Mouse (Mus musculus) WW6 (cell line): ENCODE measurements around the gene Slc44a3.

Experiments
- DNase-seq: peaks from one replicate; pipeline ENCODE4 v3.0.0-alpha.2; 2013; ENCODE audit warnings: low read depth, low spot score

Slc44a3 gene

DNA sequence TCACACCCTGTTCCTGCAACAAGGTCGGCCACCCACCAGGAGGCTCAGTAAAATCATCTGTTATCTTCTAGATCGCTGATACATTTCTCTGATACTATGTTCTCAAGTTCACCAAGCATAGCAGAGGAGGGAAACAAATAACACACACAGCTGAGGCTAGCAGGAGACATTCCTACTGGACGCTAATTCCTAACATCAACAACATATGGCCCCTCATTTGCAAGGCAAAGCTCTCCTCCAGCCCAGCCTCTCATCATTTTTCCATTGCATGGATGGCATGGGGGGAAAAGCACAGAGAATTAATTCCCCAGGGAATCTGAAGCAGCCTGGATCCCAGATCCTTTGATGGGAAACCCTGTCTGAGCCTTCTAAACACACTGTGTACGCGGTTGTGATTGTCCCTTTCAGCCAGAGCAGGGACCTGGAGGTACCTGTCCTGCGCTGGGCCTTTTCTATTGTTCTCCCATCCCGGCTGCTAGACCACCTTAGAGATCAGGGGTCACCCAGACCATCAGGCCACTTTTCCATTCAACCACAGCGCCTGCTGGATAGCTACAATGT, 27.2 kb downstream of the Slc44a3 start:
- DNase-seq: no peak

DNA sequence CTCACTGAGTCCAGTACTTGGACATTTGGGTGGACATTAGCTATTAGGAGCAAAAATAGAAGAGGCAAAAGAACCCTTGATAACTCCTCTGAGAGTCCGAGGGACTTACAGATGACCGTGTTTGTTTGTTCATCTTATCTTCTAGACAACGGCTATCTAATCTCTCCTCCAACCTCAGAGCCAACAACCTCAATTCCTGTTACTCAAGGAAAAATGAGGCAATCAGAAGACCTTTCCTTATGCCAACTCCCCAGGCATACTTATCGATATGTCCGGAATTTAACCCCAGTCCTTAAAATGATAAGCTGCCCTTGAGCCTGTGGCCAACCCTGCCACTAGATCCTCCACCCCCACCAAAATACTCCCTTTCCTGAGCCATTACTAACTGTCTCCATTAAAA, 31.5 kb downstream of the Slc44a3 start:
- DNase-seq: no peak

DNA sequence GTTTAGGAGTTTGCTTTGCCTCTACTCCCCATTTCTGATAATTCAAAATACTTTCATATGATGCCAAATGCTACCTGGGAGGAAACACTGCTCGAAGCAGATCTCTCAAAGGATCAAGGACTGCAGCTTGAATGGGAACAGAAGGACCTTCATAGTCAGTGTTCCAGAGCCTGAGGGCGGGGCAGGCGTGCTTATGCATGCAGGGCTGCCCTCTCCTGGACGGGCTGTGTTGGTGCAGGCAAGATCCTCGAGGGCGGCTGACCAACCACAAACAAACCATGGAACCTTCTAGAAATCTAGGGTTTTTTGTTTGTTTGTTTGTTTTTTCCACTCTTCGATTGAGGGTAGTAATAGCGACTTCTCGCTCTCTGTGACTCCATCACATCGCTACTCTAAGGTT, 32.0 kb downstream of the Slc44a3 start:
- DNase-seq: no peak

DNA sequence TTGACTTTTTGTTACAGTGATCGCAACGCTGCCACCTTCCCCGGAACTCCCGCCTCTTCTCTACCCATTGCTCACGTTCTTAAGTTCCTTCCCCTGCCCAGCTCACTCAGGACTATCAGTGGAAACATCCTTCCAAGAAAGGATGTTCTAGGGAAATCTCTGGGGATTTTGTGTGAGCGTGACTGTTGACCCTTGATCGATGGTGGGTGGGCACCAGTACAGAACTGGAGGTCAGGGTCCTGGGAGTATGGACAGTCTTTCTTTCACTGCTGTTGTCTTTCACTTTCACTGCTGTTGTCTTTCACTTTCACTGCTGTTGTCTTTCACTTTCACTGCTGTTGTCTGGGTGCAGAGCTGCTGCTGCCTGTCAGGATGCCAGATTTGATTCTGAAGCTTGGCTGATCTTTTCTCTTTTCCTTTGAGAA, 38.2 kb downstream of the Slc44a3 start:
- DNase-seq: no peak

DNA sequence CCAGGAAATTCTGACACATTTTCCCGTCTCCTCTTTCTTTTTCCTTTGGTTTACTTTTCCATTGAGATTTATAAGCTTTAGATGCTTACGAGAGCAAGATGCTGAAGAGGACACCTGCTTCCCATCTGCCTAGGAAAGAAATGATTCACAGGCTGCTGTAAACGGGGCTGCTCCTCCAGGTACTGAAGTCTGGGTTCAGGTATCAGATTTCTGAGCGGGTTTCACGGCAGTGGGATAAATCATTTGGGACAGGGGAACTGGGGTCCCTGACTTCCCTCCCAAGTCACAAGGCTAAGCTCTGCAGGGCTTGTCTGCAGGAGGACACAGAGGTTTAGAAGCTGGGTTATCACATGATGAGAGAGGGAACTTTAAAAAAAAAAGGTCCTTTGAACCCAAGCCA, 40.2 kb downstream of the Slc44a3 start:
- no peak for DNase-seq

DNA sequence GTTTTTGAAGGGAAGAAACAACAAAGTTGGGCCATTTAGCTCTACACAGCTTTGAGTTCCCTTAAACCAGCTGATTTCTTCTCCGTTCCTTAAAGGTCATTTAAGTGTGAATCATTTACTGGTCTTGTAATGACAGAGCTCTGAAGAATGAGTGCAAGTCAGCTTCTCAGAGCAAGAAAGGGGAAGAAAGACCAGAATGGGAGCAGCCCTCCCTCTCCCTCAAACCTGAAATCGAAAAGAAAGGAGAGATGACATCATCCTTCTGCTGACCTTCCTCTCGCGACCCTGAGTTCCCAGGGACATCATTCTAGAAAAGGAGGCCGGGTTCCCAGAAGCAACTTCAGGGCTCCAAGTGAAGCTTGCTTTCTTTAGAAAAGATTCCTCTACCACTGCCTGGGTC, 41.3 kb downstream of the Slc44a3 start:
- no peak for DNase-seq

DNA sequence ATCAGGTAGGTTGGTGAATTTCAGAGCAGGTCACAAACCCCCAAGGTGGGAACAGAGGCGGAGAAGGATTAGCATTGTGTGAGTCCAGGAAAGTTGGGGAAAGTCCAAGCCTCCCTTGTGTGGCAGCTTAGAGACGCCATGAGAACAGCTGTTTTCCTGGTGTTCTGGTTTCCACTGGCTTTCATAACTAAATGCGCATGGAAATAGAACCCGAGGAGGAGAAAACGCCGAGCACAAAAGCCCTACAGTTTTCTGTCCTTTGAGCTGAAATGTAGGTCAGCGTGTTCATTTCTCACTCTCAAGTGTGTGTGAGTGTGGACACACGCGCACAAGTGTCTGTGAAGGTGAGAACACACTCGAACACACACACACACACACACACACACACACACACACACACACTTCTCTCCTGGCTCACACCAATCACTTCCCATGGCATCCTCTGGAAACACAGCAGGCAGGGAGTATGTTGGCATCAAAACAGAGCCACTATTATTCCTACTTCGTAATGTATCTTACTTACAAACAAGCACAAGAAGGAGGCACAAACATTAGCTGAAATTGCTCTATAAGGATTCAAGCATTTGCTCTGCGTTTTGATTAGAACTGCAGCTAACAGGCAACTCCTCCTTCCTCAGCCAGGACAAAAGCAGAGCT, 42.6 kb downstream of the Slc44a3 start:
- DNase-seq: no peak

DNA sequence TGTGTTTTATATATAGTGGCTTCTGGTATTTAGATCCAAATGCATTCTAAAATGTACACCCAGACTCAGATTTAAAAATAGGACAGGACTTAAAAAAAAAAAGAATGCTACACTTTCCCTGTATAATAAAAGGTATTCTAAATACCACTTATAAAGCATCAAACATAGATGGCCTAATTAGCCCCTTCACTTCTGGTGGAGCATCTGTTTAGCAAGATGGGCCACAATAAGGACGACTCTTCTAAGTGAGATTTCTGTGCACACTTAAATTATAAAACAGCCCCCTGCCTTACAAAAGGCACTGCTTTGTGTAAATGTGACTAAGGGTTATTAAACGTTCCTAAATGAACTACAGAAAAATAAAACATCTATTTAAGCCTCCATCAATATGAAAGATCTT, 47.0 kb downstream of the Slc44a3 start:
- DNase-seq: no peak

DNA sequence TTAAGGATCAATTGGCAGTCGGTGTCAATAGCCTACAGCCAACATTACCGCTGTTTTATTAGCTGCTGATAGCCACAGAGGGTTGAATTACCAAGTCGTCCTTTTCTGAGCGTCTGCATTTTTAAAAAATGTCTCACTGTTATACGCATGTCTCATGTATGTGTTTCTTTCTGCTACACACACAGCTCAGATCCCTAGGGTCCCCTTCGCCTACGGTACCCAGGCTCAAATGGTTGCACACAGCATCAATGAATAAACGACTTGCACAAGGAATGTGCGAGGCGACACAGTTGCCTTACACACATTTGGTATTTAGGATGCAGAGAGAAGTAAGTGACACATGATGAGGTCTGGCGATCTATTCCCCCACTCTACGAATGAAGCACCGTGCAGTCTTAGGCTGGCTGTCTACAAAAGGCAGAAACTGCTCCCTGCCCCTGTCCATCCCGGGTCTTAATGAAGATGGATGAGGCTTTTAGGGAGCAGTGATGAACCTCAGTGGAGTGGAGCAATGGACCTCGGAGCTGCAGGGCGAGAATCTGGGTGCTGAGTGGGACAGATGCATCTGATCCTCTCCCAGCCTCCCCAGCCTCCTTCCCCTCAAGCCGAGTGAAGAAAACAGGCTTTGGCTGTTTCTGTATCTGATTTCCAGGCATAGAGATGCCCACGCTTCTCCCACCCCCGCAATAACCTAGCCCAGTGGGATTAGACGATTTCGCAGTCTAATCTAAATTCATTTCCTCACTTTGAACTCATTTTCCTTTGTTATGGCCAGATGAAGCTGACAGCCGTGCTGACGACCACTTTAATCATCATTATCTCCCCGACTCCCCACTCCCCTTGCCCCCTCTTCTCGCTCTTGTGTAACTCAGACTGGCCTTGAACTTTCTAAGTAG, 48.7 kb downstream of the Slc44a3 start:
- no peak for DNase-seq

DNA sequence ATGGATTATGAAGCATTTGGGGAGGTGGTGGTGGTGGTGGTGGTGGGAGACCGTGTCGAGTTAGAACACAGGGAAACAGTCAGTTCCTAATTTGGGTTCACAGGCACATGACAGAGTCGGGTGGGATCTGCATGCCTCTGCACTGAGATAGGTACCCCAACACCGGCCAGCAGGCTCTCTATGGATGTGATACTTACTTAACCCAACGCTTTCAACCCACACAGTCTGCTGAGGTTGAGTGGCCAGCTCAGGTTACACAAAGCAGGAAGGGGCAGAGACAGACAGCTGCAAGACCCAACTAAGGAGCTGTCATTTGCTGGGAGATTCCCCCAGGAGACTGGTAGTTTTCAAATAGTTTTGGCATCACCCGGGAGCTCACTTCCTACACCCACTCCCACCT, 50.6 kb downstream of the Slc44a3 start:
- DNase-seq: no peak

DNA sequence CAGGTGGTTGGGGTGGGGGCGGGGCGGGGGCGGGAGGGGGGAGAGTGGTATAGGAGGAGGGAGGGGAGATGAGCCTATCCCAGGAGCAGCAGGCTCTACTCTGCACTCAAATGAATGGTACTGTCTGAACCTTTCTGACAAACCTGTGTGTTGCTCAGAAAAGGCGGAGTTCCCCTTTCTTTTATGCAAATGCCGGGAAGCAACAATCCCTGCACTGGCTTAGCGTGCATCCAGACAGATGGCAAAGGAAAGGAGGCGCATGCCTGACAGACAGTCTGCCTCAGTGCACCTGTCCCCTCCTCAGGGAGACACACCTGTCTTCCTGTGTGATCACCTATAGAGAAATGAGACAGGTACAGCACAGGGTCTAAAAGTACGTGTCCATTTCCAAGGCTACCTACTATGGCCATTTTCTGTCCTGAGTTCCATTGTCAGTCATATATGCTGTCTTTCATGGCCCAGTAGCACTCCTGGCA, 51.2 kb downstream of the Slc44a3 start:
- no peak for DNase-seq

DNA sequence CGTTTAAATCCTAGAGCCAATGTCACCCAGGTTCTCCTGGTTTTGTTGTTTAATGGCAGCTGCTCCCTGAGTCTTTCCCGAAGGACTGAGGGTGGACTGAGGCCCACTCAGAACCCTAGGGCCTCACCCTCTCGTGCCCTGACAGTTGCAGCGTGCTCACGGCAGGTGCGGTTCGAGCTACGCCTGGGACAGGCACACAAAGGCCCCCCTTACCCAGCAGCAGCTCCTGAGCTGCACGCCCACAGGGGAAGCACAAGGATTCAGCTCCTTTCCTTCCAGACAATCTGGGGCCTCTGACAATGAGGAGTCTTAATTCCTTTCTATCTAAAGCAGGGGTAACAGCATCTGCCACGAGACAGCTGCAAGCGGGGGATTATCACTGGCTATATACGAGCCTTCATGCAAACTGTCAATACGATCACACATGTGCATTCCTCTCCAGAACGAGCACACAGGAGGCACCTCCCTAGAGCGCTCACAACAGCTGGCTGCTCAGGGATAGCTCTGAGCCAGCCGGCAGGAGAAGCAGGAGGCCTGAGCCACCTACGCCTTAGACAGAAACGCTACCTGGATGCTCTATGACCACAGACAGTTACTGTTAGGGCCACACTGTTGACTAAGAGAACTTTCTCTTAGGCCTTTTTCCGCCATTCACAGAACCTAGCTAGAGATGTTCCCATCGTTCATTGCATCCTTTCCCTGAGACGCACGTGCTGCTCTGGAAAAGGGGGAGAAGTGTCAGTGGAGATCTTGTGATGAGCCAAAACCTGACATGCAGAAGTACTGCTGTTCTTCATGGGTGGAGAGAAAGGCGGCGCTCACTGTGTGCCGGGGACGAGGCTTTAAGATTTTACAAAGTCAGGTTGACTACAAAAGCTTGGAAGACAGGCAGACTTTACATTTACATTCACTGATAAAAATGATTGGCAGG, 51.9 kb downstream of the Slc44a3 start:
- DNase-seq: no peak

DNA sequence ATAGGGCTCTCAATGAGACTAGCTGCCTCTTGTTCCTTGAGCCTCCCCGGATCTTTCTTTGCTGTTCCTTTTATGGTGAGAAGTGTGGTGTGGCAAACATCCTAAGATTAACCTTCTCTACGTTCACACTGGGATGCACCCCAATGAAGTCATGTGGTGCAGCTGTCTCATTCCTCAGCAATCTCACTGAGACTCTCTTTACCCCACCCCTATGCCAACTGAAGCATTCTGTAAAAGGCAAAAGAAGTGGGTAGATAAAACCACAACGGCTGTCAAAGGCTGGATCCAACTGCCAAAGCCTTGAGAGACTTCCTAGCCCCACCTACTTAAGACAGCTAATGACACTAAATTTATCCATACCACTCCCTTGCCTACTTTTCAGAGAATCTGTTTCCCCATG, 57.5 kb downstream of the Slc44a3 start:
- DNase-seq: no peak

DNA sequence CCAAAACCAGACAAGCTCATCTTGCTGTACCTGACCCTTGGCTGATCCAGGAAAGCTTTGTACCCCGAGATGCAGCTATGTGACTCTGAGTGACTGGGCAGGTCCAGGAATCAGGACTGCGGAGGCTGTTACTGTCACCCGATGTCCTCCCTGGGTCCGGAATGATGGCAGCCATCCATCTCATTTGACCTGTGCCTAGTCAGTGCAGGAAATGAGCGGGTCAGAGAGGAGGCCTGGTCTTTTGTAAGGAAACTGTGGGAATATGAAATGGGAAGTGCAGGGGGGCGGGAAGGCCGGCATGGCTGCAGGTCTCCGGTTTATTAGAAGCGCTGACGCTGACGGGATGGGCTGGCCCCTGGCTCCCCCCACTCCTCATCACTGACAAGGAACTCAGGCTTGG, 60.5 kb downstream of the Slc44a3 start:
- no peak for DNase-seq

DNA sequence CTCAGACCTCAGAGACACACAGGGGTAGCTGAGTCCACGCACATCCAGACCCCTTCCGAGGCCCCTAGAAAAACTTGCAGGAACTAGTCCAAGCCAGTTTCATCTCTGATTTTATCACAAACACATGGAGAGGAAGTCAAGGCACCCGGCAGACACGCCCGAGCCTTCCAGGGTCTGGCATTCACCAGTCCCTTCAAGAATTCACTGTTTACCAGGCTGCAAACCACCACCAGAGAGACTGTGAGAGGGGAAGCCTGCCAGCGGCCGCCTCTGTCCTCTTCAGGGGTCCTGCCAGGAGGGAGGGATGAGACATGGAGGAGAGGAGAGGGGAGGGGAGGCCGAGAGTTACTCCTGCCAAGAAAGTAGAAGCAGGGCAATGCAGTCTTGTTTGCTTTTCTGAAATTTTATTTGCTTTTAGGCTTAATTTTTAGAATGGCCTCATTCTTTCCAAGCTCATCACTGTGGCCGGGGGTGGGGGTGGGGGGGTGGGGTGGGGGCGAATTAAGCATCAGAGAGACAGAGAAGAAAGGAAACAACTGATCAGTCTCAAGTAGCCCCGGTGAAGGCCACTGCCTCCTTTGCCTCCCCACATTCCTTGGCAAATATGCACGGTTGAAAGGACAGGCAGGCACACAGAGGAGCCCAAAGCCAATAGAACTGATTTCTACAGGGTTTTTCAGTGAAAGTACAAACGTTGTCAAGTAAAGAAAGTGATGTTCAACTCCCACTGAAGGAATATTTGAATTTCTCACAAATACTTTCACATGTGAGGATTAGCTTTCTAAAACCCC, 62.8 kb downstream of the Slc44a3 start:
- DNase-seq: no peak

DNA sequence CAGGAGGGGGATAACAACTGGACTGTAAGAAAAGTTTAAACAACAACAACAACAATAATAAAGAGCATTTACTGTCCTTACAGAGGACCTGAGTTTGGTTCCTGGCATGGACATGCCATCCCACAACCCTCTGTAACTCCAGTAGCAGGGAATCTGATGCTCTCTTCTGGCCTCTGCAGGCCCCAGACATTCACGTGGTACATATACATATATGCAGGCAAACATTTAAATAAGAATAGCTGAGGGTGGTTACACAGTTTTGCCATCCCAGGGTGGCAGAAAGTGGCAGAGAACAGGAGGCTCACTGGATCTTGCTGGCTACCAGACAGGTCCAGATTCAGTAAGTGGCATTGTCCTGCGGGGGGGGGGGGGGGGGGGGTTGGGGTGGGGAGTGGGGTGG, 64.1 kb downstream of the Slc44a3 start:
- no peak for DNase-seq

DNA sequence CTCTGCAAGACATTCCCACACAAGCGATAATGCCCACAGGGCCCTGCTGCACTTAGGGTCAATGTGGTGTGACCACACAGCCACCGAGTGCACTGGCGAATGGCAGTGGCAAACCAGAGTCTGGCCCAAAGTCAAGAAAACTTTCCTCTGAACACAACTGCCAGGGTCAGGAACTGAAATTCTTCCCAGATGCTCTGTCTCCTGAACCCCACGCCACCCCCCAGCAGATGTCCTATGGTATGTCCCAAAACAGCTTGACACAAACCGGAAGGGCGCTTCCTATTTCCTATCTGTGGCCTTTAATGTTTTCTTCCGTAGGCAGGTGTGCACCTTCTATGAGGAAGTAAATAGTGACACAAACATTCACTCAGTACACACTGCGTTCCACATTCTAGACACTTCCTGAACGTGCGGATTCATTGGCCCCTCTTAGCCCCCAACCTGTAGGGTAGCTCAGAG, 65.1 kb downstream of the Slc44a3 start:
- no peak for DNase-seq

DNA sequence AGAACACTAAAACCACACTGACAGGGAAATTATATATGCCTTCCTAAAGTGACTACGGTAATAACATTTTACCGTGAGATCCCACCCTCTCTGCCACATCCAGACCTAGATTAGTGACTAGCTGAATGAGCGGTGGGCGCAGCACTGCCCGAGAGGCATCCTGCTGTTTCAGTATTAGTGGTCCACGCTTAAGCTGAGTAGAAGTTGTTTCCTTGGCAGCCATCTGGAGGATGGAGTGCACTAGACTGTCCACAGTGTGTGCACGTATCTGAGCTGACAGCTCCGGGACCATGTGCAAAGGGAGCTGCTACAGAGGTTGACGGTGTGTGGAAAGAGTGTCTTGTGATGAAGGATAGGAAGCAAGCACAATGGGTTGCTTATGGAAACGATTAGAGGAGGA, 66.4 kb downstream of the Slc44a3 start:
- DNase-seq: no peak

DNA sequence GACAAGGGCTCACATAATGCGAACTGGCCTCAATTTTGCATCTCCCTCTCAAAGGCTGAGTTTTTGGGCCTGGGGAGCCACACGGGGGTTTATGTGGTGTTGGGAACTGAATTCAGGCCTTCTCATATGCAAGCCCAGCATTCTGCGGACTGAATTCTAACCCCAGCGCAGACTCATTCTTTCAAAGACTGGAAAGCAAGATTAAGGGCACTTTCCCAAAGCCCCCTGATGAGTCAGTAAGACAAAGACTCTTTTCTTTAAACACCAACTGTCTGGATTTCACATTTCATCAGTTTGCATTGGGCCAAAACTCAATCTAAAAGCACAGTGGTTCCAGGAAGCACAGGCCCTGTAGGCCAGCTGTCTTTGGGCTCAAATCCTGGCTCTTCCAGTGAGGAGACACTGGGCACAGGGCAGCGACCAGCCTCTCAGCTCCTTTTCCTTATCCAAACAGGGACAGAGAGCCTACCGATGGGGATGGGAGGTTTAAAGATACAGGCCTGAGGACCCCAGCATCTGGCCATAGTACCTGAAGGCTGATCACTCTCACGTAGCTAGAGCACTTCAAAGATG, 67.4 kb downstream of the Slc44a3 start:
- DNase-seq: no peak

DNA sequence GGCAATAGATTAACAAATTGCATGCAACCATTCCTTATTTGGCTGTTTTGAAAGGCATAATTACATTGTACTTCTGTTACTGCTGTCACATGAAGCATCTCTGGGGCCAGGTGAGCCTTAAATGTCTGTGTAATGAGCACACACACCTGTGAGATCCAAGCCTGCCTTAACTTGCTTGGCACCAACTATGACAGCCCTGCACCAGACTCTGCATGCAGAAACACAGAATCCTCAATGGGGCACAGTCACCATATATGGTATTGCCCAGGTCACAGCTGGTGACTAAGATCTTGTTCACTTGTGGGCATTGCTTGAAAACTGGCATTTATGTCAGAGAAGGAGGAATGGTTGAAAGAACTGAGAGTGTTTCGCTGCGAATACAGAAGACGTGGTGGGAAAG, 69.4 kb downstream of the Slc44a3 start:
- DNase-seq: no peak
